Mouse (Mus musculus) midbrain, embryonic 15.5 days (tissue): ENCODE results near the gene Gramd1a. TPM values are rescaled to one million over a fixed set of nuclear protein-coding genes. Genes with fewer than 3 reads are reported as not detected.

ENCODE experiments used
- ATAC-seq: fragments of 200-750 bp; cut with Nextera tagmentation; replicated peaks from 2 replicates; pipeline ENCODE4 v1.8.0; 2017; ENCODE audit warnings: moderate TSS enrichment
- H3K27ac ChIP-seq: fragments of 300-500 bp; sonication (generic); 2 replicates; pipeline ENCODE4 v1.5.1; 2015; ENCODE audit warnings: mild to moderate bottlenecking, inconsistent platforms
- H3K27me3 ChIP-seq: fragments of 300-500 bp; sonication (generic); replicated peaks from 2 replicates; pipeline ENCODE4 v1.6.1; 2015; ENCODE audit warnings: inconsistent platforms
- H3K36me3 ChIP-seq: fragments of 300-500 bp; sonication (generic); replicated peaks from 2 replicates; pipeline ENCODE4 v1.6.1; 2015; ENCODE audit warnings: inconsistent platforms
- H3K4me1 ChIP-seq: fragments of 300-500 bp; sonication (generic); 2 replicates; pipeline ENCODE4 v1.6.1; 2015; ENCODE audit warnings: inconsistent platforms
- H3K4me2 ChIP-seq: fragments of 300-500 bp; sonication (generic); 2 replicates; pipeline ENCODE4 v1.6.1; 2015; ENCODE audit warnings: inconsistent platforms, mild to moderate bottlenecking, moderate library complexity
- H3K4me3 ChIP-seq: fragments of 300-500 bp; sonication (generic); 2 replicates; pipeline ENCODE4 v1.5.1; 2015; ENCODE audit warnings: mild to moderate bottlenecking, inconsistent platforms
- H3K9ac ChIP-seq: fragments of 300-500 bp; sonication (generic); 2 replicates; pipeline ENCODE4 v1.6.1; 2015; ENCODE audit warnings: mild to moderate bottlenecking, inconsistent platforms
- H3K9me3 ChIP-seq: fragments of 300-500 bp; sonication (generic); 2 replicates; pipeline ENCODE4 v1.6.1; 2016; ENCODE audit warnings: inconsistent platforms
- WGBS: fragments of 180-500 bp; shearing (Covaris S2); methylation state at CpG from one replicate; pipeline ENCODE4 v1.1.7; 2015; ENCODE audit warnings: mixed read lengths; 5-methylcytosine and 5-hydroxymethylcytosine counted together
- polyA plus RNA-seq: library from polyadenylated mRNA; unstranded; fragments of >200 nt; fragmentation: Nextera tagmentation; extraction: Ambion mirVana; gene quantifications from 2 replicates; pipeline ENCODE4 v1.2.1, GENCODE M21; 2015

Gene Gramd1a
- polyA plus RNA-seq, 1 experiment from 2014 or later = 274 TPM

GRCm38 (mm10) chr7:31082106-31082505, 73.6 kb downstream of the Gramd1a start:
- Histone ChIP-seq H3K36me3 (no peaks in the 10 kb centered on the region), H3K4me2 (no peak overlapping the region), H3K27ac (no peak overlapping the region), H3K4me1 (no peaks in the 10 kb centered on the region; the same call in 1 of the 2 replicates), H3K27me3 (no peaks in the 10 kb centered on the region), H3K9me3 (no peaks in the 10 kb centered on the region), H3K9ac (no peak overlapping the region), H3K4me3 (no peak overlapping the region)
- ATAC-seq = no peak

GRCm38 (mm10) chr7:31081106-31081505, 74.6 kb downstream of the Gramd1a start:
- H3K4me1 ChIP-seq = no peaks in the 10 kb centered on the region; the same call in 1 of the 2 replicates
- no peak overlapping the region for H3K27ac ChIP-seq
- H3K9ac ChIP-seq = no peak overlapping the region
- no peak for ATAC-seq
- H3K4me2 ChIP-seq = no peak overlapping the region
- H3K9me3 ChIP-seq = no peaks in the 10 kb centered on the region
- H3K27me3 ChIP-seq = no peaks in the 10 kb centered on the region
- H3K36me3 ChIP-seq = no peaks in the 10 kb centered on the region
- WGBS = 35% methylated on average over 1 of the region's 1 CpGs
- no peak overlapping the region for H3K4me3 ChIP-seq

GRCm38 (mm10) chr7:31080611-31081010, 75.1 kb downstream of the Gramd1a start:
- Histone ChIP-seq H3K27me3 (no peaks in the 10 kb centered on the region), H3K36me3 (no peaks in the 10 kb centered on the region), H3K27ac (no peak overlapping the region), H3K9ac (no peak overlapping the region), H3K4me2 (no peak overlapping the region), H3K9me3 (no peaks in the 10 kb centered on the region), H3K4me1 (no peaks in the 10 kb centered on the region; the same call in 1 of the 2 replicates), H3K4me3 (no peak overlapping the region)
- 32% methylated on average over 3 of the region's 3 CpGs for WGBS
- no peak for ATAC-seq

Other genes starting within 250 kb of the Gramd1a start
- gene Mag, start 241.0 kb downstream of the Gramd1a start, polyA plus RNA-seq = 2.9 and 3.4 TPM in 2 replicates
- 0.49 TPM in 1 of 2 replicates, not detected in the other for gene Hamp2, start 231.2 kb downstream of the Gramd1a start, polyA plus RNA-seq
- not detected in 2 replicates for gene Hamp, start 211.9 kb downstream of the Gramd1a start, polyA plus RNA-seq
- gene Usf2, start 199.1 kb downstream of the Gramd1a start, polyA plus RNA-seq = 32.3 and 32.6 TPM in 2 replicates
- 21.7 and 24.3 TPM in 2 replicates for gene Lsr, start 182.4 kb downstream of the Gramd1a start, polyA plus RNA-seq
- gene Fam187b, start 182.1 kb downstream of the Gramd1a start, polyA plus RNA-seq = 0.23 and 0.68 TPM in 2 replicates
- 24.8 and 26.8 TPM in 2 replicates for gene Fxyd5, start 113.4 kb downstream of the Gramd1a start, polyA plus RNA-seq
- 174 and 186 TPM in 2 replicates for gene Fxyd7, start 104.4 kb downstream of the Gramd1a start, polyA plus RNA-seq
- 13.2 and 15.5 TPM in 2 replicates for gene Fxyd1, start 98.7 kb downstream of the Gramd1a start, polyA plus RNA-seq
- 0.19 and 0.22 TPM in 2 replicates for gene Lgi4, start 96.6 kb downstream of the Gramd1a start, polyA plus RNA-seq
- gene Fxyd3, start 79.2 kb downstream of the Gramd1a start, polyA plus RNA-seq = not detected in 2 replicates
- gene Hpn, start 40.6 kb downstream of the Gramd1a start, polyA plus RNA-seq = 0.47 and 0.80 TPM in 2 replicates
- gene Scn1b, start 28.9 kb downstream of the Gramd1a start, polyA plus RNA-seq = 9.2 and 9.9 TPM in 2 replicates
- not detected in 2 replicates for gene Scgb2b2, start 134.6 kb upstream of the Gramd1a start, polyA plus RNA-seq
- gene Scgb1b2, start 135.9 kb upstream of the Gramd1a start, polyA plus RNA-seq = not detected in 2 replicates
- not detected in 2 replicates for gene Scgb2b3, start 206.2 kb upstream of the Gramd1a start, polyA plus RNA-seq
- not detected in 2 replicates for gene Scgb1b3, start 219.7 kb upstream of the Gramd1a start, polyA plus RNA-seq